Mouse (Mus musculus) intestine, embryonic 14.5 days (tissue): ENCODE data around the gene Dnajb3. TPM values are rescaled to one million over a fixed set of nuclear protein-coding genes. Genes with fewer than 3 reads are reported as not detected.

Source experiments
- ATAC-seq: fragments of 200-750 bp; cut with Nextera tagmentation; replicated peaks from 2 replicates; pipeline ENCODE4 v1.8.0; 2017; ENCODE audit warnings: low read depth, moderate number of reproducible peaks, moderate TSS enrichment, moderate library complexity; ENCODE audit not compliant: low FRiP score, low TSS enrichment
- DNase-seq: peaks from one replicate; pipeline ENCODE4 v3.0.0-alpha.2; 2018; ENCODE audit warnings: low spot score
- H3K27ac ChIP-seq: fragments of 300-500 bp; sonication (generic); 2 replicates; pipeline ENCODE4 v1.5.1; 2014; ENCODE audit warnings: low read depth, mild to moderate bottlenecking, control low read depth
- H3K27me3 ChIP-seq: fragments of 300-500 bp; sonication (generic); replicated peaks from 2 replicates; pipeline ENCODE4 v1.6.1; 2014; ENCODE audit warnings: low read length, control low read depth; ENCODE audit not compliant: control insufficient read depth, insufficient read depth
- H3K36me3 ChIP-seq: fragments of 300-500 bp; sonication (generic); 2 replicates; pipeline ENCODE4 v1.6.1; 2014; ENCODE audit warnings: low read length, control low read depth; ENCODE audit not compliant: control insufficient read depth, insufficient read depth
- H3K4me1 ChIP-seq: fragments of 300-500 bp; sonication (generic); replicated peaks from 2 replicates; pipeline ENCODE4 v1.6.1; 2014; ENCODE audit warnings: low read length, control low read depth, mixed read lengths; ENCODE audit not compliant: control insufficient read depth, insufficient read depth
- H3K4me2 ChIP-seq: fragments of 300-500 bp; sonication (generic); 2 replicates; pipeline ENCODE4 v1.6.1; 2014; ENCODE audit warnings: low read length
- H3K4me3 ChIP-seq: fragments of 300-500 bp; sonication (generic); 2 replicates; pipeline ENCODE4 v1.5.1; 2014; ENCODE audit warnings: low read depth, low read length, control low read depth, mixed read lengths
- H3K9ac ChIP-seq: fragments of 300-500 bp; sonication (generic); 2 replicates; pipeline ENCODE4 v1.6.1; 2014; ENCODE audit warnings: mild to moderate bottlenecking, low read length
- H3K9me3 ChIP-seq: fragments of 300-500 bp; sonication (generic); 2 replicates; pipeline ENCODE4 v1.6.1; 2016; ENCODE audit warnings: low read length, control low read depth; ENCODE audit not compliant: control insufficient read depth
- WGBS: fragments of 180-500 bp; shearing (Covaris S2); extraction: QIAGEN DNeasy Blood & Tissue Kit; methylation state at CpG from one replicate; pipeline ENCODE4 v1.1.7; 2014; 5-methylcytosine and 5-hydroxymethylcytosine counted together
- polyA plus RNA-seq: library from polyadenylated mRNA; unstranded; fragments of >200 nt; fragmentation: Nextera tagmentation; extraction: Ambion mirVana; gene quantifications from 2 replicates; pipeline ENCODE4 v1.2.1, GENCODE M21; 2014

Dnajb3 gene
- 8.0 and 9.8 TPM in 2 replicates for polyA plus RNA-seq

GRCm38 (mm10) chr1:88205294-88205922 lies at the start of gene Dnajb3:
TSS of gene Dnajb3 (minus strand) at chr1:88205782.
- H3K9ac ChIP-seq = peak within 1 kb of the TSS; percentile 61
- H3K4me2 ChIP-seq = peak within 1 kb of the TSS; percentile 76
- no peak within 1 kb of the TSS for H3K27ac ChIP-seq
- no peaks in the 10 kb centered on the region for H3K27me3 ChIP-seq
- H3K4me3 ChIP-seq = peak within 1 kb of the TSS; percentile 47
- WGBS = 6% methylated on average over 55 of the region's 62 CpGs
- H3K36me3 ChIP-seq = no peaks in the 10 kb centered on the region
- peaks cover 4% of the 10 kb centered on the region; the same call in 1 of the 2 replicates for H3K9me3 ChIP-seq
- H3K4me1 ChIP-seq = peaks cover 7% of the 10 kb centered on the region; the same call in 1 of the 2 replicates
- ATAC-seq (peak; percentile 97), DNase-seq (peak; percentile 90)

GRCm38 (mm10) chr1:88254793-88255465 lies 49.3 kb upstream of the Dnajb3 start:
- peaks cover 48% of the 10 kb centered on the region for H3K9me3 ChIP-seq
- no peak overlapping the region for H3K9ac ChIP-seq
- DNase-seq = no peak
- no peak overlapping the region for H3K27ac ChIP-seq
- no peak overlapping the region for H3K4me3 ChIP-seq
- H3K4me1 ChIP-seq = no peaks in the 10 kb centered on the region
- ATAC-seq = no peak
- H3K27me3 ChIP-seq = no peaks in the 10 kb centered on the region
- 86% methylated on average over 12 of the region's 12 CpGs for WGBS
- H3K4me2 ChIP-seq = no peak overlapping the region
- peaks cover 6% of the 10 kb centered on the region for H3K36me3 ChIP-seq

- H3K36me3 ChIP-seq = no peaks in the 10 kb centered on the region
- no peak overlapping the region for H3K27ac ChIP-seq
- H3K4me1 ChIP-seq = no peaks in the 10 kb centered on the region
- 74% methylated on average over 6 of the region's 6 CpGs for WGBS
- H3K4me2 ChIP-seq = no peak overlapping the region
- no peak overlapping the region for H3K9ac ChIP-seq
- no peak for DNase-seq
- no peak overlapping the region for H3K4me3 ChIP-seq
- H3K9me3 ChIP-seq = peaks cover 62% of the 10 kb centered on the region
- no peaks in the 10 kb centered on the region for H3K27me3 ChIP-seq
- no peak for ATAC-seq
Measured at GRCm38 (mm10) chr1:88253540-88253939, 48.0 kb upstream of the Dnajb3 start.

GRCm38 (mm10) chr1:88253106-88253505 lies 47.5 kb upstream of the Dnajb3 start:
- Histone ChIP-seq H3K4me2 (no peak overlapping the region), H3K4me1 (no peaks in the 10 kb centered on the region), H3K9ac (no peak overlapping the region), H3K27ac (no peak overlapping the region), H3K36me3 (no peaks in the 10 kb centered on the region), H3K4me3 (no peak overlapping the region), H3K9me3 (peaks cover 66% of the 10 kb centered on the region), H3K27me3 (no peaks in the 10 kb centered on the region)
- no peak for DNase-seq
- WGBS = 72% methylated on average over 8 of the region's 8 CpGs
- no peak for ATAC-seq

GRCm38 (mm10) chr1:88250023-88250422 lies 44.4 kb upstream of the Dnajb3 start:
- Histone ChIP-seq H3K27ac (no peak overlapping the region), H3K36me3 (no peaks in the 10 kb centered on the region), H3K9me3 (peaks cover 62% of the 10 kb centered on the region), H3K4me2 (no peak overlapping the region), H3K4me1 (no peaks in the 10 kb centered on the region), H3K27me3 (no peaks in the 10 kb centered on the region), H3K4me3 (no peak overlapping the region), H3K9ac (no peak overlapping the region)
- ATAC-seq = no peak
- DNase-seq = no peak
- WGBS = 81% methylated on average over 5 of the region's 5 CpGs

- no peak overlapping the region for H3K9ac ChIP-seq
- H3K4me3 ChIP-seq = no peak overlapping the region
- peaks cover 59% of the 10 kb centered on the region for H3K9me3 ChIP-seq
- DNase-seq (no peak), ATAC-seq (no peak)
- H3K27me3 ChIP-seq = no peaks in the 10 kb centered on the region
- 78% methylated on average over 7 of the region's 7 CpGs for WGBS
- no peak overlapping the region for H3K27ac ChIP-seq
- no peaks in the 10 kb centered on the region for H3K4me1 ChIP-seq
- H3K36me3 ChIP-seq = no peaks in the 10 kb centered on the region
- no peak overlapping the region for H3K4me2 ChIP-seq
Measured at GRCm38 (mm10) chr1:88249596-88249995, 44.0 kb upstream of the Dnajb3 start.

GRCm38 (mm10) chr1:88248658-88249057 lies 43.1 kb upstream of the Dnajb3 start:
- Histone ChIP-seq H3K9me3 (peaks cover 63% of the 10 kb centered on the region), H3K4me2 (no peak overlapping the region), H3K9ac (no peak overlapping the region), H3K4me1 (no peaks in the 10 kb centered on the region), H3K27me3 (no peaks in the 10 kb centered on the region), H3K4me3 (no peak overlapping the region), H3K36me3 (no peaks in the 10 kb centered on the region), H3K27ac (no peak overlapping the region)
- 71% methylated on average over 4 of the region's 4 CpGs for WGBS
- ATAC-seq = no peak
- no peak for DNase-seq

- DNase-seq = no peak
- Histone ChIP-seq H3K4me2 (no peak overlapping the region), H3K36me3 (no peaks in the 10 kb centered on the region), H3K9ac (no peak overlapping the region), H3K4me3 (no peak overlapping the region), H3K27me3 (no peaks in the 10 kb centered on the region), H3K4me1 (no peaks in the 10 kb centered on the region), H3K9me3 (peaks cover 67% of the 10 kb centered on the region), H3K27ac (no peak overlapping the region)
- WGBS = 50% methylated on average over 2 of the region's 2 CpGs
- no peak for ATAC-seq
Measured at GRCm38 (mm10) chr1:88247660-88248059, 42.1 kb upstream of the Dnajb3 start.

- DNase-seq (no peak), ATAC-seq (no peak)
- 47% methylated on average over 6 of the region's 6 CpGs for WGBS
Measured at GRCm38 (mm10) chr1:88246386-88246785, 40.8 kb upstream of the Dnajb3 start.

More at GRCm38 (mm10) chr1:88246386-88246785, 40.8 kb upstream of the Dnajb3 start:
- Histone ChIP-seq H3K4me1 (no peaks in the 10 kb centered on the region), H3K4me2 (no peak overlapping the region), H3K4me3 (no peak overlapping the region), H3K9me3 (peaks cover 68% of the 10 kb centered on the region), H3K27ac (no peak overlapping the region), H3K9ac (no peak overlapping the region), H3K36me3 (no peaks in the 10 kb centered on the region), H3K27me3 (no peaks in the 10 kb centered on the region)
